Mouse (Mus musculus) forebrain, embryonic 10.5 days (tissue): Measurements from ENCODE around the gene Pla2g12a. TPM values are rescaled to one million over a fixed set of nuclear protein-coding genes. Genes with fewer than 3 reads are reported as not detected.

Experiments
- DNase-seq: peaks from one replicate; pipeline ENCODE4 v3.0.0-alpha.2; 2017; ENCODE audit warnings: low spot score; ENCODE audit errors: extremely low spot score
- H3K27ac ChIP-seq: fragments of 300-500 bp; sonication (generic); 2 replicates; pipeline ENCODE4 v1.5.1; 2016; ENCODE audit warnings: mild to moderate bottlenecking
- H3K27me3 ChIP-seq: fragments of 300-500 bp; sonication (generic); 2 replicates; pipeline ENCODE4 v1.6.1; 2016; ENCODE audit warnings: mild to moderate bottlenecking; ENCODE audit not compliant: poor library complexity, severe bottlenecking
- H3K36me3 ChIP-seq: fragments of 300-500 bp; sonication (generic); replicated peaks from 2 replicates; pipeline ENCODE4 v1.6.1; 2016; ENCODE audit warnings: mild to moderate bottlenecking, moderate library complexity
- H3K4me1 ChIP-seq: fragments of 300-500 bp; sonication (generic); 2 replicates; pipeline ENCODE4 v1.6.1; 2016
- H3K4me3 ChIP-seq: fragments of 300-500 bp; sonication (generic); 2 replicates; pipeline ENCODE4 v1.5.1; 2016; ENCODE audit warnings: mild to moderate bottlenecking, moderate library complexity
- H3K9me3 ChIP-seq: fragments of 300-500 bp; sonication (generic); 2 replicates; pipeline ENCODE4 v1.6.1; 2016; ENCODE audit warnings: mild to moderate bottlenecking, moderate library complexity
- WGBS: fragments of 180-500 bp; shearing (Covaris S2); methylation state at CpG from one replicate; pipeline ENCODE4 v1.1.7; 2016; 5-methylcytosine and 5-hydroxymethylcytosine counted together
- polyA plus RNA-seq: library from polyadenylated mRNA; unstranded; fragments of >200 nt; fragmentation: Nextera tagmentation; extraction: Ambion mirVana; gene quantifications from 2 replicates; pipeline ENCODE4 v1.2.1, GENCODE M21; 2016

Pla2g12a gene
- polyA plus RNA-seq, 1 experiment from 2014 or later, result 37.1 TPM

DNA sequence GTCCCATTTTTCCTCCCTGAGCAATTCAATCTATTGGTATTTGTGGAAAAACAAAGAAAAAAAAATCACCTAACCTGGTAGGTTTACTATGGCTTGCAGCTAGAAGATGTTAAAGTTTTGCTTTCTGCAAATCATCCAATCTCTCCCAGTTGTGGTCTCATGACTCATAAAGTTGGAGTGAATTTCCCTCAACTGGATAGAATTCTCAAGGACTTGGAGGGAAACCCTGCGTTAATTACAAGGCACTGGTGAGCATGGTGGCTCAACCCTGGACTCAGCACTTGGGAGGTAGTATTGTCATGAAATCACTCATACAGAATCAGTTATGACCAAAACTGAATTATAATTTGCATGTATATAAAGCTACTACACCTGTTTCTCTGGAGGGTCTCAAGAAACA is 62.9 kb downstream of the Pla2g12a start:
- H3K4me1 ChIP-seq, result peaks cover 7% of the 10 kb centered on the region; the same call in 1 of the 2 replicates
- no peak overlapping the region for H3K4me3 ChIP-seq
- H3K27ac ChIP-seq, result no peak overlapping the region
- H3K36me3 ChIP-seq, result no peaks in the 10 kb centered on the region
- H3K9me3 ChIP-seq, result no peaks in the 10 kb centered on the region
- DNase-seq, result no peak
- 96% methylated on average over 1 of the region's 1 CpGs for WGBS
- H3K27me3 ChIP-seq, result no peaks in the 10 kb centered on the region

DNA sequence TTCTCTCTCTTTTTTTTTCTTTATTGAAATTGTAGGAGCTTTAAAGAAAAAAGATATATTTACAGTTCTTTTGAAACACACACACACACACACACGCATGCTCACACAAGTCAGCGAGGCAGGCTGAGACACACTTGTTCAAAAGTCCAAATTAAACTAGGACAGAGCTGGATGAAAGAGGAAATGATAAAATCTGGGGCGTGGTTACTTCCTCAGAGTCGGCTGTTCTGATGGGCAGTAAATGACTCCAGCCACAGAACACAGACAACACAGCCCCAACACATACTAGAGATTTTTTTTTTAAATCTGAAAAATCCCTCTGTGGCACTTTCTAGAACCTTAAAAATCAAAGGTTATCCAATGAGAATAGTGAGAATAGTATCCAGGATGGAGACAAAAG is 65.4 kb downstream of the Pla2g12a start:
- no peak for DNase-seq
- H3K36me3 ChIP-seq, result no peaks in the 10 kb centered on the region
- no peak overlapping the region for H3K27ac ChIP-seq
- no peak overlapping the region for H3K4me3 ChIP-seq
- H3K27me3 ChIP-seq, result no peaks in the 10 kb centered on the region
- no peaks in the 10 kb centered on the region for H3K9me3 ChIP-seq
- no peaks in the 10 kb centered on the region for H3K4me1 ChIP-seq
- 81% methylated on average over 4 of the region's 4 CpGs for WGBS

Other genes starting within 250 kb of the Pla2g12a start
- gene Egf, start 123.3 kb upstream of the Pla2g12a start, polyA plus RNA-seq, result 1.2 and 1.8 TPM in 2 replicates
- not detected in 2 replicates for gene Lrit3, start 74.6 kb upstream of the Pla2g12a start, polyA plus RNA-seq
- gene Rrh, start 56.0 kb upstream of the Pla2g12a start, polyA plus RNA-seq, result 0.37 and 0.41 TPM in 2 replicates
- 112 and 124 TPM in 2 replicates for gene Gar1, start 47.2 kb upstream of the Pla2g12a start, polyA plus RNA-seq
- 0.20 and 0.52 TPM in 2 replicates for gene Cfi, start 42.7 kb upstream of the Pla2g12a start, polyA plus RNA-seq
- 71.1 and 74.9 TPM in 2 replicates for gene Casp6, start 22.8 kb downstream of the Pla2g12a start, polyA plus RNA-seq
- gene Mcub, start 91.6 kb downstream of the Pla2g12a start, polyA plus RNA-seq, result 1.4 and 1.6 TPM in 2 replicates
- 36.1 and 36.6 TPM in 2 replicates for gene Sec24b, start 182.9 kb downstream of the Pla2g12a start, polyA plus RNA-seq